9 mouse cellular contexts compared by ENCODE assay signal in genomic region chr13:84449001-84449551, GRCm38 (mm10).
DNase-seq lines count a peak whose midpoint lies in the region; ATAC-seq lines count a peak whose summit lies in the region.
"Had no signal": no experiment of that assay in that cellular context is flagged by ENCODE, and none has a peak within 500 bp of the region (broad histone marks: within the 10 kb centered on the region; RNA-seq: fewer than 3 reads in every experiment).

No protein-coding gene starts in this region.

- H3K4me3 ChIP-seq in hindbrain, embryonic 15.5 days, result no peak overlapping the region
- no peak overlapping the region for H3K4me3 ChIP-seq in midbrain, embryonic 10.5 days

- H3K27ac ChIP-seq in hindbrain, embryonic 15.5 days (replicated peaks), result peak overlapping the region; percentile 70; the same call in 1 of the 2 replicates
- peak overlapping the region; percentile 63 for H3K27ac ChIP-seq in midbrain, embryonic 10.5 days (replicated peaks)
- H3K27ac ChIP-seq: kidney, postnatal 0 days had no signal

- DNase-seq in NIH3T3 (ENCODE audit: low read depth), result peak; percentile 1
- DNase-seq in cerebellum, adult 9-10 months, result peak; percentile 38
- DNase-seq in midbrain, embryonic 10.5 days (ENCODE audit: low spot score), result no peak
- DNase-seq in heart, adult 9 months (ENCODE audit: low spot score in 2 of 2), result no peak
- no peak for DNase-seq in urinary bladder, postnatal 25 days (ENCODE audit: low spot score)
- no peak for DNase-seq in T-cell, adult 2 months (ENCODE audit: low spot score)
- DNase-seq in lung, postnatal 4 days, result no peak

- peak; percentile 98 for ATAC-seq in hindbrain, embryonic 15.5 days (ENCODE audit: low FRiP score, low read depth)

- WGBS in hindbrain, embryonic 15.5 days, result 22% methylated on average over 6 of the region's 6 CpGs
- 55% methylated on average over 6 of the region's 6 CpGs for WGBS in midbrain, embryonic 10.5 days

- no peaks in the 10 kb centered on the region for H3K36me3 ChIP-seq in hindbrain, embryonic 15.5 days
- no peaks in the 10 kb centered on the region for H3K36me3 ChIP-seq in midbrain, embryonic 10.5 days

- H3K4me1 ChIP-seq in hindbrain, embryonic 15.5 days (replicated peaks), result no peaks in the 10 kb centered on the region
- H3K4me1 ChIP-seq in midbrain, embryonic 10.5 days, result peaks cover 16% of the 10 kb centered on the region

- H3K27me3 ChIP-seq in hindbrain, embryonic 15.5 days, result no peaks in the 10 kb centered on the region
- no peaks in the 10 kb centered on the region for H3K27me3 ChIP-seq in midbrain, embryonic 10.5 days (ENCODE audit: low read depth, poor library complexity, severe bottlenecking)

- H3K9me3 ChIP-seq in hindbrain, embryonic 15.5 days, result no peaks in the 10 kb centered on the region
- no peaks in the 10 kb centered on the region for H3K9me3 ChIP-seq in midbrain, embryonic 10.5 days (replicated peaks)

- H3K9ac ChIP-seq in hindbrain, embryonic 15.5 days, result no peak overlapping the region

- H3K4me2 ChIP-seq in hindbrain, embryonic 15.5 days, result peak overlapping the region; percentile 14; the same call in 1 of the 2 replicates

Comparison
In these comparisons a context has a peak if more than half of its experiments do, and no peak if none do; other contexts are left out.
1. DNase-seq: peak in NIH3T3 (single experiment) and cerebellum, adult 9-10 months (single experiment); none in midbrain, embryonic 10.5 days (single experiment), heart, adult 9 months (0 of 2), urinary bladder, postnatal 25 days (single experiment), T-cell, adult 2 months (single experiment) and lung, postnatal 4 days (0 of 2).